Mouse (Mus musculus) hematopoietic stem cell, adult 5-6 weeks (primary cell): Measurements from ENCODE around the gene Pnp. TPM values are rescaled to one million over a fixed set of nuclear protein-coding genes. Genes with fewer than 3 reads are reported as not detected.
A peak's percentile ranks its signal among the peaks of the same experiment; 100 is the strongest.
"Not testable (repeated sequence)": the region's sequence is repeated elsewhere in the genome, so short reads cannot be mapped to it uniquely, and the experiment has no call there.

ENCODE experiments used
- ATAC-seq, 2 experiments: fragments of 125-278 bp in 1 of 2; replicated peaks in 1 of 2; 2 replicates each; pipeline ENCODE4 v1.8.0; 2016 to 2017; ENCODE audit warnings: inconsistent platforms in 2 of 2, mild to moderate bottlenecking in 2 of 2, moderate number of reproducible peaks in 2 of 2, low read depth in 1 of 2, moderate TSS enrichment in 1 of 2; ENCODE audit not compliant: low FRiP score in 2 of 2, poor library complexity in 2 of 2, severe bottlenecking in 2 of 2, insufficient read depth in 1 of 2, low TSS enrichment in 1 of 2
- total RNA-seq: library from RNA; stranded (forward); fragments of 172-1452, 232-1000 nt; gene quantifications from 2 replicates; pipeline ENCODE4 v1.2.3, GENCODE M21; 2017

The Pnp gene
- total RNA-seq, 1 experiment from 2014 or later: 101 TPM

DNA sequence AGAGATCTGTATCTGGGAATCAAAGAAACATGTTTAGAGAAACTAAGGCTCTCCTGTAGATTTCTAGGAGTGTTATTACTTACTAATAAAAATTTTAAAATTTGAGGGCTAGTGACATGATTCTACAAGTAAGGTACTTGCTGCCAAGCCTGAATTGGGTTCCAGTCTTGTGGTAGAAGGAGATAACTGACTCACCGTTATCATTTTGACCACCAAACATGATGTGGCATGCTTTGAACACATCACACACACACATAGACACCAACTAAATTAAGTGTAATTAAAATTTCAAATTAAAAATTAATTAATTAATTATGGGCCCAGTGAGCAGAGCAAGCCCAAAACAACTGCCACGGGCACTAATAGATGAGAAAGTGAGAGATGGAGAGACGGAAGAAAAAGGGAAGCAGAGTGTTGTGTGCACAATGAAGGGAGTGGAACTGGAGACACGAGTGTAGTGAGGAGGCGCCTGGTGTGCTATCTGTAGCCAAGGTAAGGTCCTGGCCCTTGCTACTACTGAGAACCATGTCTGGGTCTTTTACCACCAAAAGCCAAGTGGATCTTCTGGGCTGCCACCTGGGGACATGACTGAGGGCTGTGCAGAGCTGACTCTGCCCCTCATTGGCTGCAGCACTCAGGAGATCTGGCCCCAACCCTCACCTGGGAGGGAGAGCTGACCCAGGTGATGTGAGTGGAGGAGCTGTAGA lies 27.6 kb downstream of the Pnp start:
- ATAC-seq: not testable (repeated sequence)

DNA sequence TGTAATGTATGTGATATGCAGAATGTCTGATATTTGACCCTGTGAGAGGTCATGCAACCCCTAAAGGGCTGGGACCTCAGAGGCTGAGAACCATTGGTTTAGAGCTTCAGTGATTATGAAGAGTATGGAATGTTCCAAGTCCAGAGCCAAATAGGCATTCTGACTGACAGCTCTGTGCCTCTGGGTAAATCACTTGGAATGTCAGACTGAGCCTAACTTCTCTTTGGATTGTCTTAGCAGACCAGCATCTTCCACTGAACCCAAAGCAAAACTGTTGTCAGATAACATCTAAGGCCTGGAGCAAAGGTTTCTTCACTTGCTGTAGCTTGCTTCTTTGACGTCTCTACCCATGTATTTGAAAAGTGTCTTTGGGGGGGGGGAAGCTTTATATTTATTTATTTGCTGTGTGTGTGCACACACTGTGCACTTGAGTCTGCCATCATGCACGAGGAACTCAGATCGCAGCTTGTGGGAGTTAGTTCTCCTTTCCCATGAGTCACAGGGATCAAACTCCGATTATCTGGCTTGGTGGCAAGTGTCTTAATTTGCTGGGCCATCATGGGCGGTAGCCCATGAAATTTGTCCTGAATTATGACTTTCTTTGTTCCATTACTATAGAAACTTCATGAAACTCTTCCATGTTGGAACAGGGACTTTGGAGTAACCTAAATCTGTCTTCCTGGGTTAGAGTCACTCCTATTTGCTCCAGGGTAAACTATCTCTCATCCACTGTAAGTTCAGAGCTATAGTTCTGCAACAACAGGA lies 37.5 kb downstream of the Pnp start:
- no peak for ATAC-seq

DNA sequence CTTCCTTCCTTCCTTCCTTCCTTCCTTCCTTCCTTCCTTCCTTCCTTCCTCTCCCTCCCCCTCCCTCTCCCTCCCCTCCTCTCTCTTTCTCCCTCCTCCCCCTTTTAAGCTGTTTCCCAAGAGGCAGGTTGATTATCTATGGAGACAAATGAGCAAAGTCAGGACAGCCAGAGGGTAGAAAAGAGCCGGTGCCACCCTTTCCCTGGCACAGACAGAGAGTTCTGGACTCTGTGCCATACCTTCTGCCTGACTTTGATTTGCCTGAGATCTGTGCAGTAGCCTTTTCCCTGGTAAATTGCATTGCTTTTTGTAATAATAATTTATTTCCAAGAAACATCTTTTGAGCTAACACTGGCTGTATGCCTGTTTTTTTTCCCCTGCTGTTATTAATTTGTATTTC lies 38.2 kb downstream of the Pnp start:
- no peak for ATAC-seq

DNA sequence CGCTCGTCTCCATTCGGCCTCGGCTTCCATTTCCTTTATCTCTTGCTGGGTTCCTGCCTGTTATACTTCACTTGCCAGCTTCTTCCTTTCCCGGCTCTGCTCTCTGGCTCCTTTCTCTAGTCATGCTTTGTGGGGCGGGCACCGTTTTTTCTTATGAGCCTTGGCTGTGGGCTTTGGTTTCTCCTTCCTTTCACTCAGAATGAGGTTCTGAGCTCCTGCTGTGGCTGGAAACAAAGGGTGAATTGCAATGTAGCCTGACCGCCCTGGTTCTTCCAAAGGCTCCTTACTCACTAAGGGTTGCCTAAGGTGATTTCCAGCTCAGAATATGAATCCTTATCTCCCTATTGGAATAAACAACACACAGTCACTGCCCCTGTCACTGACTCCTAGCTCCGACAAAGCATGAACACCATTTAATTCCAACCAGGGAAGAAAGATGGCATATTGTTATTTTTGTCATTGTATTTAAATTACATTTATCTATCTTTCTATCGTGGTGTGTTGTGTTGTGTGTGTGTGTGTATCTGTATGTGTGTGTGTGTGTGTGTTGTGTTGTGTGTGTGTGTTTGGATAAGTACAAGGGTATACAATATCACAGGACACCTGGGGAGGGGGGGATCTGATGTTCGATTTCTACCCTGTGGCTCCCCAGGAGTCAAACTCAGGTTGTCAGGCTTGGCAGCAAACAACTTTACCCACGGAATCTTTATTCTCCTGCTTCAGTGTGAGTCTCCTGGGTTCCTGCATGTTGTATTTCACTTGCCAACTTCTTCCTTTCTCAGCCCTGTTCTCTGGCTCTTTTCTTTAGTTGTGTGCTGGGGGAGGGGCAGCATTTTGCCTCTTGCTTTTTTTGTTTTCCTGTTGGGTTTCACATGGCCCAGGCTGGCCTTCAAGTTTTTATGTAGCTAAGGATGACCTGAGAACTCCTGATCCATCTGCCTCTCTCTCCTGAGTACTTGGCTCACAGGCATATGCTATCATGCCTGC lies 39.0 kb downstream of the Pnp start:
- peak in 1 of 2 experiments; percentile 40; a peak in 1 of 4 replicates for ATAC-seq

DNA sequence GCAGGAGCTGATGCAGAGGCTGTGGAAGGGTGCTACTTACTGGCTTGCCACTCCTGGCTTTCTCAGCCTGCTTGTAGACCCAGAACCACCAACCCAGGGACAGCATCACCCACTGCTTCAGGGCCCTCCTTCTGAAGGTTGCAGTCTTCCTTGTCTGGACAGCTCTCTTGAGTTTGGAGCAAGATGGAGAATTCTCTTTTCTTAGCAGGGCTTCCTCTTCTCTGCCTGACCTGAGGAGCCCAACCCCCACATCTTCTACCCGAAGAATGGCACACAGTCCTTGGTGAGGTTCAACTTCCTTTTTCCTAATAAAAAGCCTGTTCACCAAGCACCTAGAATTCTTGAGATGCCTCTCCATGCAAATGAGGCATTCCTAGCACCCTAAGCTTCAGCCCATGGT lies 39.9 kb downstream of the Pnp start:
- peak; percentile 34 to 54; a peak in 2 of 4 replicates for ATAC-seq

DNA sequence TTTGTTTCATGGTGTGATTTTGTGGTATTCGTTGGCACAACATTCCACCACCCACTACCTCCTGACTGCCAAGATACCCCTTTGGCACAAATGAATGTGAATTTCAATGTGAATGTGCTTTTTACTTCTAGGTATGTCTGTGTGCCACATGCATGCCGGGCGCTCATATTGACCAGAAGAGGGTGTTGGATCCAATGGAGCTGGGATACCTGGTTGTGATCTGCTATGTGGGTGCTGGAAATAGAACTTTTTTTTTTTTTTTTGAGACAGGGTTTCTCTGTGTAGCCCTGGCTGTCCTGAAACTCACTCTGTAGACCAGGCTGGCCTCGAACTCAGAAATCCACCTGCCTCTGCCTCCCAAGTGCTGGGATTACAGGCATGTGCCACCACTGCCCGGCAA lies 42.2 kb downstream of the Pnp start:
- not testable (repeated sequence) for ATAC-seq

DNA sequence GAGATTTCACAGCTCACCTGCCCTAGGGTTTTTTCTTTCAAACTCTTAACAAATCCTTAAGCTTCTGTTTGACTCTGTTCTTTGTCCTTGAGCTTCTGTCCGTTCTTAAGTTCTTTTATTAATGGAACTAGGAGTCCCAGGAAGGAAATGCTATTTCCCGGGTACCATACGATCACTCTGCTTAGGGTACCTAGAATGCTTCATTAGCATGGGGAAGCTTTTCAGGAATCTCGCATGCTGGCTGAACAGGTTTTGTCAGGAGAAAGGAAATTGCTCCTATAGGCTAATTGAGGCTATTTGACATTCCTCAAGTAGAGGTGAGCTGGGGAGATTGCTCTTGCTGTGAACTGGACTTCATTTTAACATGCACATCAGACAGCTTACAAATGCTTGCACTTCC lies 42.8 kb downstream of the Pnp start:
- no peak for ATAC-seq

DNA sequence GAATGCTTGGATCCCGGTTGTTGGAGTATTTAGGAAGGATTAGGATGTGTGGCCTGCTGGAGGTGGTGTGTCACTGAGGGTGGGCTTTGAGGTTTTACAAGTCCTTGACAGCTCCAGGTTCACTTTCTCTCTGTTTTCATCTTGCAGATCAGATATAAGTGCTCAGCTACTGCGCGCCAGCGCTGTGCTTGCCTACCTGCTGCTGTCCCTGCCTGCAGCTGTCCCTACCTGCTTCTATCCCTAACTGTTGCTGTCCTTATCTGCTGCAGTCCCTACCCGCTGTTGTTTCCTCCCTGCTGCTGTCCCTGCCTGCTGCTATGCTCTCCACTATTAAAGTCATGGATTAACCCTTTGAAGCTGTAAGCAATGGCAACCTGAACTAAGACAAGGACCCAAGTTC lies 44.1 kb downstream of the Pnp start:
- ATAC-seq: no peak

DNA sequence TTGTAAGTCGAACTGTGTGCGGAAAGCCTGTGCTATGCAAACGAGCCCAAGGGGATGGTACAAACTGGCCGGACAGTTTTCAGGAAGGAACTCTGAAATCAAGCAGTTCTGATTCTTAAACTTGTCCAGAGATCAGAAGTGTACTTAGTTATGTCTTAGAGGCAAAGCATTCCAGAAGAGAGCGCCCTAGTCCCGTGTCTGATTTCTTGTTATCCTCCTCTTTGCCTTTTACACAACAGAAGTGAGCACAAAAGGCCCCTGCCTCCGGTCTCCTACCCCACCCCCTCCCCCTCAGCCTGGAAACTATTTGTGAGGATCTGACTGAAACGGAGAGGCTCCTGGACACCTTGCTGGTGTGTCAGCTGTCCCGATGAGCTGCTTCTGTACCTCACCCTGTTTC lies 45.8 kb downstream of the Pnp start:
- ATAC-seq: no peak

DNA sequence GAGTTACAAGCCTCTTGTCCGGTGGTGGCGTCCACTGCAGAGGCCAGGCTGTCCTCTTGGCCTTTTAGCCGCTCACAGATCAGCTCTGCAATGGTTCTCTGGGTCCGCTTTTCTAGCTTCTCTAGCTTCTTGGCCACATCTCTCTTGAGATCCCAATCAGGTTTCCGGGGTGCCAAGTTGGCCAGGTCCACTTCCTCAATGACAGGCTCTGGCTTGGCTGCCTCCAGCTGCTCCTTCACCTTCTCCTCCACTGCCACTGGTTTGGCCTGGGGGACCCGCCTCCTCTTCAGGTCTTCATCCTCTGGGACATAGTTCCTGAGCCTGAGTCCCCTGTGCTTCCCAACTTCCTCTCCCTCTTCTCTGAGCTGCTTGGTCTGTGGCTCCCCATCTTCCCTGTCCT lies 47.6 kb downstream of the Pnp start:
- peak; percentile 36 to 50; a peak in 1 of 4 replicates for ATAC-seq

DNA sequence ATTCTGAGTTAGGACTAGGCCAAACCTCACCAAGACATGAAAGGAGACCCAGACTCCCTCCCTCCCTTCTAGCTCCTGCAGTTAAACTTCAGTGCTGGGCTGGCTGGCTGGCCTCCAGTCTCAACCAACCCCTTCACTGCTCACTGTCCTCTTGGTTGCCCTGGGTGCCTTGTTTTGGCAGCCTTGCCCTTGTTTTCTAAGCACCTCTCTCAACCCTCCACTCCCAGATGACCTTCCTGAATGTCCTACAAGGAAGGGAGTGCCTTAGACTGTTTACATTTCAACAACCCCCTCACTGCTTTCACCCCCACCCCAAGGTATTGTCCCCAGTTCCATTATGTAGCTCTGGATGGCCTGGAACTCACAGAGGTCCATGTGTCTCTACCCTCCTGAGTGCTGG lies 48.7 kb downstream of the Pnp start:
- ATAC-seq: no peak

DNA sequence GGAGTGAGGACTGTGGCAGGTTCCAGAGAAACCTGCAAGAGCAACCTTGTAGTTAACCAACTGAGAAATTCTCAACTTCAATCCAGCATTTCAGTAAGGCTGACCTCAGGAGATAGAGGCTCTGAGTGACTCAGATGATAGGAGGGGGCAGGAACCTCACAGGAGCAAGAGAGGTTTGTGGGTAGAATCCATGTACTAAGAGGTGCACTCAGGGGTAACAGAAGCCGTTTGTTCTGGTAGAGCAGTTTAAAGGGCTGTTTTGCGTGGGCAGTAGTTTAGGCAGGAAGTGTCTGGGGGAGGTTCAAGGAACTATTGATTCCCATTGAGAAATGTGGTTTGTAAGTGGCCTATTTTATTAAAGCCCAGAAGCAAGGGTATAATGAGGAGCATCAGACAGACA lies 50.3 kb downstream of the Pnp start:
- peak; percentile 46 to 75; a peak in 3 of 4 replicates for ATAC-seq

DNA sequence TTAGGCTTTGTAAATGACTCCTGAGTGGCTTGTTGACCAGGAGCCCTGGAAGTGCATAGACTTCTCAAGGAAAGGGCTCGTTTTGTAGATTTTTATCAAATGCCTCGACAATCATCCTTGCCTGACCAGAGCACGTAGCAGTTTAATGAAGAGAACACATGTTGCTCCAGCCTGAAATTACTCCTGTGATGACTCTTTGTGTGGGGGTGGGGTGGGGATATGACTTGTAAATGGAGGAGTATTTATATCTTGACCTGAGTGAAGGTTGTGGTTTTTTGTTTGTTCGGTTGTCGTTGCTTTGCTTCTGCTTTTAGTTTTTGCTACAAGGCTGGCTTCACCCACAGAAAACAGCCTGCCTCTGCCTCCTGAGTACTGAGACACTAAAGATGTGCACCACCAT lies 51.0 kb downstream of the Pnp start:
- ATAC-seq: no peak

DNA sequence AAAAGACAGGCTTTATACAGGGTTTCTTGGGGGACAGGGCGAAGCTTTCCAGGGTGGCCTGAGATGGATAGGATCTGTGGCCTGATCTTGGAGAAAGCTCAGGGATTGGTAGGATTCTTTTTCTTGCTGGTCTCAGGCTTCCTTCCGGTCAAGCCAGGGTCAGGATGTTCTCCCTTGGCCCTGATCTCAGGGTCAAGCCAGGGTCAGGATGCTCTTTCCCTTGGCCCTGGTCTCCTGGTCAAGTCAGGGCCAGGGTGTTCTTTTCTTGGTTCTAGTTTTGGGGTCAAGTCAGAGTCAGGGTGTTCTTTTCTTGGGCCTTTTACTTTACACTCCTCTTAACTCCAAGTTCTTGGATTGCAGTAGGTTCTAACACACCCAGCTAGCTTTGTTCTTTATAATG lies 56.8 kb downstream of the Pnp start:
- ATAC-seq: no peak

DNA sequence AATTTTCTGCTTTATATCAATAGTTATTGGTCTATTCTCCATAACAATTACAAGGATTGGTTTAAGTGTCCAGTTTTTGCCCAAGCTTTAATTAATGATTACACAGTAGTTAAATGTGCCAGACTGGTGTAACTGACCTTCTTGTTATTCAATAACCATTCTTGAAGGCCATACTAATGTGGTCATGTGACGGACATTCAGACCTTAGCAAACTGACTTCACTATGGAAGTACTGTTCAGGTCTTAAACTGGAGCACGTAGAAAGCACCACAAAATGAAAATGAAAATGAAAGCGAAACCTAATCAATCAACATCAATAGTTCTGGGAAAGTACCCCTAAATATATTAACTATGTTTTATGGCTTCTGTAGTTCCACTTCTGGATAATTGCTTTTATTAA lies 60.2 kb downstream of the Pnp start:
- ATAC-seq: peak; percentile 39 to 58; a peak in 3 of 4 replicates

DNA sequence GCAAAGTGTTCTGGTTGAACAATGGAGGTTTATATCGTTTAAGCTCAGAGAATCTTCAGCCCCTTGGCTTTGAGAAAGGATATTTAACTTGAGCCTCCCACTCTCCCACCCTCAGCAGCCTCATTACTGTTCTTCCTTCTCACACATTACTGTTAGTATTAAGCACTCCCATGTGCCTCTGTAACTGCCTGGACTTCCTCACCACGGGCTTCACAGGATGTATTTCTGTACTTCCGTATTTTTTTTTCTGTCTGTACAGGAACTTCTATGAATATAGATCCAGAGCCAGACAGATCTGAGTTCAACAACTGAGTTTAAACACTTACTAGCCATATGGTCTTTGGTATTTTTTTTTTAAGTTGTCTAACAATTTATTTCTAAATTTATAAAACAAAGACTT lies 66.2 kb downstream of the Pnp start:
- peak; percentile 80 to 87 for ATAC-seq

DNA sequence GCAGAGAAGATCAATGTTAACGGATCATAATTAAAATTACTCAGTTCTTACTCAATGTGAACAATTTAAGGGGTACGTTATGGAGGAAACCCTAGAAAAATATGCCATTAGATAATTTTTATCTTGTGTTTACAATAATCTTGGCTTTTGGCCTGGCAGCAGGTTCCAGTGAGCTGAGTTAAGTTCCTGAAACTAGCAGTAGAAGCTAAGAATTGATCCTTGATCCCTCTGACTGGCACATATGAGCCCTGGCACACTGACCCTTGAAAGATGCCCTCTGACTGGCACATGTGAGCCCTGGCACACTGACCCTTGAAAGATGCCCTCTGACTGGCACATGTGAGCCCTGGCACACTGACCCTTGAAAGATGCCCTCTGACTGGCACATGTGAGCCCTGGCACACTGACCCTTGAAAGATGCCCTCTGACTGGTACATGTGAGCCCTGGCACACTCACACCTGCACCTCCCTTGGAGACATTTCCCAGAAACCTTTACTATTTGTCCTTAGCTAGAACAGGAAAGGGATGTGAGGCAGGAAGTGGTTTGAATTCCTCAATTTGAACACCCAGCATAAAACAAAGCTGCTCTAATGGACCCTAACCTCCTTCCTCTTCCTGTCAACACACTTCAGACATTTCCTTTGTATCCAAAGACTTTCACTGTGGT lies 67.3 kb downstream of the Pnp start:
- peak; percentile 57 to 76 for ATAC-seq
